ENCODE assay signal across 8 mouse cellular contexts in genomic region chr10:42055224-42056165, GRCm38 (mm10). TPM values are rescaled to one million over a fixed set of nuclear protein-coding genes. Genes with fewer than 3 reads are reported as not detected.
A peak's percentile ranks its signal among the peaks of the same experiment; 100 is the strongest.
DNase-seq lines count a peak whose midpoint lies in the region; ATAC-seq and TF ChIP-seq lines count a peak whose summit lies in the region.

No protein-coding gene starts in this region.

- H3K4me3 ChIP-seq in lung, postnatal 0 days (ENCODE audit: low read depth, low read length) = no peak overlapping the region
- no peak overlapping the region for H3K4me3 ChIP-seq in forebrain, embryonic 13.5 days
- peak overlapping the region; percentile 16 for H3K4me3 ChIP-seq in liver, embryonic 13.5 days (replicated peaks)

- H3K27ac ChIP-seq in lung, postnatal 0 days (ENCODE audit: low read length) = no peak overlapping the region
- no peak overlapping the region for H3K27ac ChIP-seq in forebrain, embryonic 13.5 days
- peak overlapping the region; percentile 85 for H3K27ac ChIP-seq in liver, embryonic 13.5 days

- H3K4me2 ChIP-seq in lung, postnatal 0 days (replicated peaks; ENCODE audit: low read depth, low read length) = peak overlapping the region; percentile 33; the same call in 1 of the 2 replicates
- peak overlapping the region; percentile 36 for H3K4me2 ChIP-seq in forebrain, embryonic 13.5 days
- H3K4me2 ChIP-seq in liver, embryonic 13.5 days = peak overlapping the region; percentile 62

- ATAC-seq in lung, postnatal 0 days = peak; percentile 66
- peak; percentile 65; the same call in 1 of the 2 replicates for ATAC-seq in forebrain, embryonic 13.5 days
- peak; percentile 90 for ATAC-seq in liver, embryonic 13.5 days (ENCODE audit: low read depth)

- no peak overlapping the region for H3K9ac ChIP-seq in lung, postnatal 0 days (replicated peaks; ENCODE audit: low read depth)
- H3K9ac ChIP-seq in forebrain, embryonic 13.5 days = no peak overlapping the region
- peak overlapping the region; percentile 27 for H3K9ac ChIP-seq in liver, embryonic 13.5 days

- no peaks in the 10 kb centered on the region for H3K36me3 ChIP-seq in lung, postnatal 0 days (ENCODE audit: insufficient read depth, low read length)
- H3K36me3 ChIP-seq in forebrain, embryonic 13.5 days (ENCODE audit: poor library complexity, severe bottlenecking) = no peaks in the 10 kb centered on the region
- H3K36me3 ChIP-seq in liver, embryonic 13.5 days = no peaks in the 10 kb centered on the region

- no peaks in the 10 kb centered on the region for H3K27me3 ChIP-seq in lung, postnatal 0 days (replicated peaks; ENCODE audit: insufficient read depth, low read length)
- no peaks in the 10 kb centered on the region for H3K27me3 ChIP-seq in forebrain, embryonic 13.5 days
- no peaks in the 10 kb centered on the region for H3K27me3 ChIP-seq in liver, embryonic 13.5 days

- H3K9me3 ChIP-seq in lung, postnatal 0 days (ENCODE audit: low read length) = no peaks in the 10 kb centered on the region
- no peaks in the 10 kb centered on the region for H3K9me3 ChIP-seq in forebrain, embryonic 13.5 days (replicated peaks)
- no peaks in the 10 kb centered on the region for H3K9me3 ChIP-seq in liver, embryonic 13.5 days (replicated peaks)

- H3K4me1 ChIP-seq in lung, postnatal 0 days (ENCODE audit: insufficient read depth, low read depth, low read length) = no peaks in the 10 kb centered on the region
- H3K4me1 ChIP-seq in forebrain, embryonic 13.5 days = no peaks in the 10 kb centered on the region; the same call in 1 of the 2 replicates
- H3K4me1 ChIP-seq in liver, embryonic 13.5 days (replicated peaks) = peaks cover 54% of the 10 kb centered on the region

- TF ChIP-seq CTCF in lung, postnatal 0 days (IDR thresholded peaks at IDR 0.05) = no peak

- peak; percentile 25 for DNase-seq in lung, postnatal 0 days (ENCODE audit: low spot score)
- DNase-seq in lung, postnatal 14 days = no peak
- DNase-seq in liver, embryonic 13.5 days = peak; percentile 46
- peak; percentile 56 for DNase-seq in thymus, postnatal 0 days (ENCODE audit: low spot score)
- DNase-seq in layer of hippocampus, postnatal 10 days (ENCODE audit: low spot score in 2 of 2) = no peak
- no peak for DNase-seq in urinary bladder, postnatal 4 days (ENCODE audit: low spot score in 2 of 2)
- DNase-seq in urinary bladder, postnatal 10 days (ENCODE audit: low spot score) = no peak

- 0 out of 2 replicates have a peak, but pooled peaks have one; percentile 36 for TF ChIP-seq EP300 in lung, postnatal 0 days (IDR thresholded peaks at IDR 0.05)

- 54% methylated on average over 28 of the region's 29 CpGs for WGBS in lung, postnatal 0 days
- 72% methylated on average over 29 of the region's 29 CpGs for WGBS in forebrain, embryonic 13.5 days
- 34% methylated on average over 29 of the region's 29 CpGs for whole genome bisulfite sequencing in liver, embryonic 13.5 days (ENCODE audit: insufficient replicate concordance)

RNA-seq across cellular contexts. Expression of gene Armc2, which starts 37.3 kb away (rescaled TPM):
- 1.1 and 1.4 TPM in 2 replicates for polyA plus RNA-seq in lung, postnatal 0 days (2015; fragmentation: Nextera tagmentation; extraction: Ambion mirVana)
- 7.3 and 7.4 TPM in 2 replicates for polyA plus RNA-seq in forebrain, embryonic 13.5 days (2015; fragmentation: Nextera tagmentation; extraction: Ambion mirVana)
- 0.23 and 0.25 TPM in 2 replicates for polyA plus RNA-seq in liver, embryonic 13.5 days (2015; fragmentation: Nextera tagmentation; extraction: Ambion mirVana)
- polyA plus RNA-seq in thymus, postnatal 0 days (2015; fragmentation: Nextera tagmentation; extraction: Ambion mirVana) = 0.25 and 0.45 TPM in 2 replicates
- 10 to 100 TPM; 10.2 to 11.0 TPM for total RNA-seq in layer of hippocampus, postnatal 10 days (2021)

Comparison
In these comparisons a context has a peak if more than half of its experiments do, and no peak if none do; other contexts are left out.
1. DNase-seq: peak in lung, postnatal 0 days (single experiment), liver, embryonic 13.5 days (single experiment) and thymus, postnatal 0 days (single experiment); none in lung, postnatal 14 days (single experiment), layer of hippocampus, postnatal 10 days (0 of 2), urinary bladder, postnatal 4 days (0 of 2) and urinary bladder, postnatal 10 days (single experiment).
2. Peak in every context shown above with its lines, with median percentiles within 50 percentile points of each other: ATAC-seq and H3K4me2 ChIP-seq.